Mouse (Mus musculus): ENCODE measurements around the gene Cyb561d1. TPM values are rescaled to one million over a fixed set of nuclear protein-coding genes. Genes with fewer than 3 reads are reported as not detected.

Gene Cyb561d1
- polyA plus RNA-seq, 1 experiment from 2014 or later: 2.3 TPM

- Histone ChIP-seq H3K27ac (ENCODE audit: low read depth, low read length) (no peak overlapping the region), H3K27me3 (replicated peaks; ENCODE audit: control insufficient read depth, insufficient read depth, low read length) (no peaks in the 10 kb centered on the region), H3K4me3 (ENCODE audit: low read depth, low read length) (no peak overlapping the region), H3K9me3 (ENCODE audit: control insufficient read depth, low read length) (no peaks in the 10 kb centered on the region), H3K4me2 (no peak overlapping the region), H3K36me3 (ENCODE audit: control insufficient read depth, insufficient read depth, low read length) (no peaks in the 10 kb centered on the region), H3K4me1 (replicated peaks; ENCODE audit: control insufficient read depth, insufficient read depth, low read length) (peaks cover 33% of the 10 kb centered on the region), H3K9ac (ENCODE audit: low read depth, low read length) (peak overlapping the region; percentile 1; the same call in 1 of the 2 replicates)
- DNase-seq (ENCODE audit: low spot score) (no peak), ATAC-seq (replicated peaks; ENCODE audit: low FRiP score) (no peak)
- 55% methylated on average over 7 of the region's 7 CpGs for WGBS
Measured at GRCm38 (mm10) chr3:108195941-108196590, 4.9 kb downstream of the Cyb561d1 start.

- H3K27ac ChIP-seq (ENCODE audit: low read depth, low read length): no peak overlapping the region
- H3K27me3 ChIP-seq (replicated peaks; ENCODE audit: control insufficient read depth, insufficient read depth, low read length): no peaks in the 10 kb centered on the region
- no peaks in the 10 kb centered on the region for H3K9me3 ChIP-seq (ENCODE audit: control insufficient read depth, low read length)
- ATAC-seq (replicated peaks; ENCODE audit: low FRiP score) (no peak), DNase-seq (ENCODE audit: low spot score) (no peak)
- H3K36me3 ChIP-seq (ENCODE audit: control insufficient read depth, insufficient read depth, low read length): no peaks in the 10 kb centered on the region
- no peak overlapping the region for H3K4me2 ChIP-seq
- WGBS: 69% methylated on average over 4 of the region's 4 CpGs
- no peak overlapping the region for H3K4me3 ChIP-seq (ENCODE audit: low read depth, low read length)
- peaks cover 31% of the 10 kb centered on the region for H3K4me1 ChIP-seq (replicated peaks; ENCODE audit: control insufficient read depth, insufficient read depth, low read length)
- no peak overlapping the region for H3K9ac ChIP-seq (ENCODE audit: low read depth, low read length)
Measured at GRCm38 (mm10) chr3:108195287-108195686, 5.7 kb downstream of the Cyb561d1 start.

- Histone ChIP-seq H3K36me3 (ENCODE audit: control insufficient read depth, insufficient read depth, low read length) (no peaks in the 10 kb centered on the region), H3K4me2 (no peak overlapping the region), H3K9me3 (ENCODE audit: control insufficient read depth, low read length) (no peaks in the 10 kb centered on the region), H3K9ac (ENCODE audit: low read depth, low read length) (no peak overlapping the region), H3K4me1 (replicated peaks; ENCODE audit: control insufficient read depth, insufficient read depth, low read length) (peaks cover 24% of the 10 kb centered on the region), H3K27me3 (replicated peaks; ENCODE audit: control insufficient read depth, insufficient read depth, low read length) (no peaks in the 10 kb centered on the region), H3K4me3 (ENCODE audit: low read depth, low read length) (no peak overlapping the region), H3K27ac (ENCODE audit: low read depth, low read length) (no peak overlapping the region)
- WGBS: 55% methylated on average over 4 of the region's 4 CpGs
- DNase-seq (ENCODE audit: low spot score): no peak
- ATAC-seq (replicated peaks; ENCODE audit: low FRiP score): no peak
Measured at GRCm38 (mm10) chr3:108193686-108194085, 7.3 kb downstream of the Cyb561d1 start.

- H3K36me3 ChIP-seq (ENCODE audit: control insufficient read depth, insufficient read depth, low read length): no peaks in the 10 kb centered on the region
- 0 out of 2 replicates have a peak, but pooled peaks cover 7% of the 10 kb centered on the region for H3K4me1 ChIP-seq (replicated peaks; ENCODE audit: control insufficient read depth, insufficient read depth, low read length)
- no peaks in the 10 kb centered on the region for H3K9me3 ChIP-seq (ENCODE audit: control insufficient read depth, low read length)
- no peak overlapping the region for H3K27ac ChIP-seq (ENCODE audit: low read depth, low read length)
- no peak overlapping the region for H3K4me2 ChIP-seq
- DNase-seq (ENCODE audit: low spot score): no peak
- H3K4me3 ChIP-seq (ENCODE audit: low read depth, low read length): no peak overlapping the region
- H3K27me3 ChIP-seq (replicated peaks; ENCODE audit: control insufficient read depth, insufficient read depth, low read length): peaks cover 18% of the 10 kb centered on the region
- ATAC-seq (replicated peaks; ENCODE audit: low FRiP score): no peak
- WGBS: 50% methylated on average over 5 of the region's 5 CpGs
- no peak overlapping the region for H3K9ac ChIP-seq (ENCODE audit: low read depth, low read length)
Measured at GRCm38 (mm10) chr3:108189897-108190296, 11.1 kb downstream of the Cyb561d1 start.

- no peak for ATAC-seq (replicated peaks; ENCODE audit: low FRiP score)
- DNase-seq (ENCODE audit: low spot score): no peak
- H3K9me3 ChIP-seq (ENCODE audit: control insufficient read depth, low read length): no peaks in the 10 kb centered on the region
- no peak overlapping the region for H3K4me3 ChIP-seq (ENCODE audit: low read depth, low read length)
- peaks cover 21% of the 10 kb centered on the region for H3K27me3 ChIP-seq (replicated peaks; ENCODE audit: control insufficient read depth, insufficient read depth, low read length)
- 72% methylated on average over 9 of the region's 9 CpGs for WGBS
- H3K36me3 ChIP-seq (ENCODE audit: control insufficient read depth, insufficient read depth, low read length): no peaks in the 10 kb centered on the region
- no peak overlapping the region for H3K4me2 ChIP-seq
- no peak overlapping the region for H3K9ac ChIP-seq (ENCODE audit: low read depth, low read length)
- 0 out of 2 replicates have a peak, but pooled peaks cover 3% of the 10 kb centered on the region for H3K4me1 ChIP-seq (replicated peaks; ENCODE audit: control insufficient read depth, insufficient read depth, low read length)
- no peak overlapping the region for H3K27ac ChIP-seq (ENCODE audit: low read depth, low read length)
Measured at GRCm38 (mm10) chr3:108188716-108189490, 12.1 kb downstream of the Cyb561d1 start.

- peak overlapping the region; percentile 94 for H3K4me2 ChIP-seq
- no peaks in the 10 kb centered on the region for H3K9me3 ChIP-seq (ENCODE audit: control insufficient read depth, low read length)
- H3K4me1 ChIP-seq (replicated peaks; ENCODE audit: control insufficient read depth, insufficient read depth, low read length): 0 out of 2 replicates have a peak, but pooled peaks cover 3% of the 10 kb centered on the region
- H3K9ac ChIP-seq (ENCODE audit: low read depth, low read length): no peak overlapping the region
- no peak overlapping the region for H3K27ac ChIP-seq (ENCODE audit: low read depth, low read length)
- WGBS: 48% methylated on average over 20 of the region's 20 CpGs
- ATAC-seq (replicated peaks; ENCODE audit: low FRiP score): no peak
- no peak for DNase-seq (ENCODE audit: low spot score)
- peaks cover 21% of the 10 kb centered on the region for H3K27me3 ChIP-seq (replicated peaks; ENCODE audit: control insufficient read depth, insufficient read depth, low read length)
- no peak overlapping the region for H3K4me3 ChIP-seq (ENCODE audit: low read depth, low read length)
- H3K36me3 ChIP-seq (ENCODE audit: control insufficient read depth, insufficient read depth, low read length): no peaks in the 10 kb centered on the region
Measured at GRCm38 (mm10) chr3:108187111-108187795, 13.8 kb downstream of the Cyb561d1 start.

GRCm38 (mm10) chr3:108186098-108187047 is 14.6 kb downstream of the Cyb561d1 start, which contains the start of gene Amigo1:
TSS of gene Amigo1 (plus strand) at chr3:108186335.
- WGBS: 2% methylated on average over 69 of the region's 100 CpGs
- peak within 1 kb of the TSS; percentile 94 for H3K4me2 ChIP-seq
- H3K9me3 ChIP-seq (ENCODE audit: control insufficient read depth, low read length): no peaks in the 10 kb centered on the region
- H3K9ac ChIP-seq (ENCODE audit: low read depth, low read length): peak within 1 kb of the TSS; percentile 55
- no peaks in the 10 kb centered on the region for H3K36me3 ChIP-seq (ENCODE audit: control insufficient read depth, insufficient read depth, low read length)
- peak within 1 kb of the TSS; percentile 68 for H3K4me3 ChIP-seq (ENCODE audit: low read depth, low read length)
- H3K4me1 ChIP-seq (replicated peaks; ENCODE audit: control insufficient read depth, insufficient read depth, low read length): 0 out of 2 replicates have a peak, but pooled peaks cover 2% of the 10 kb centered on the region
- DNase-seq (ENCODE audit: low spot score): peak; percentile 66
- peak; percentile 62 for ATAC-seq (replicated peaks; ENCODE audit: low FRiP score)
- H3K27me3 ChIP-seq (replicated peaks; ENCODE audit: control insufficient read depth, insufficient read depth, low read length): peaks cover 21% of the 10 kb centered on the region
- no peak within 1 kb of the TSS for H3K27ac ChIP-seq (ENCODE audit: low read depth, low read length)

All from liver, embryonic 11.5 days (tissue).